Mouse (Mus musculus) myocyte (in vitro differentiated cells): ENCODE results near the gene Bid. TPM values are rescaled to one million over a fixed set of nuclear protein-coding genes. Genes with fewer than 3 reads are reported as not detected.
"Not testable (repeated sequence)": the region's sequence is repeated elsewhere in the genome, so short reads cannot be mapped to it uniquely, and the experiment has no call there.

Source experiments
- H3K27me3 ChIP-seq: one replicate; pipeline ENCODE4 v1.6.1; 2011; ENCODE audit not compliant: control insufficient read depth, insufficient read depth, insufficient read length
- H3K36me3 ChIP-seq: one replicate; pipeline ENCODE4 v1.6.1; 2011; ENCODE audit not compliant: control insufficient read depth, insufficient read depth
- H3K4me2 ChIP-seq: one replicate; pipeline ENCODE4 v1.6.1; 2011; ENCODE audit warnings: low read depth, control low read depth
- H3K4me3 ChIP-seq: one replicate; pipeline ENCODE4 v1.5.1; 2011; ENCODE audit warnings: mild to moderate bottlenecking, control low read depth, moderate library complexity
- H3K79me2 ChIP-seq: one replicate; pipeline ENCODE4 v1.6.1; 2011; ENCODE audit not compliant: control insufficient read depth, insufficient read depth
- H3ac ChIP-seq: one replicate; pipeline ENCODE4 v1.6.1; 2011; ENCODE audit not compliant: control insufficient read depth, insufficient read length
- CEBPB ChIP-seq: IDR thresholded peaks from 2 replicates; pipeline ENCODE4 v1.6.1; 2011; ENCODE audit warnings: mild to moderate bottlenecking, moderate library complexity; ENCODE audit not compliant: poor library complexity, insufficient read depth, severe bottlenecking
- E2F4 ChIP-seq: IDR thresholded peaks from one replicate; pipeline ENCODE4 v1.6.1; 2011; ENCODE audit warnings: mild to moderate bottlenecking, control low read depth, moderate library complexity; ENCODE audit not compliant: insufficient read depth
- MAX ChIP-seq: IDR thresholded peaks from one replicate; pipeline ENCODE4 v1.6.1; 2011; ENCODE audit warnings: low read depth, mild to moderate bottlenecking, control low read depth
- MYOD1 ChIP-seq, 3 experiments: IDR thresholded peaks; one replicate each; pipeline ENCODE4 v1.6.1; 2011; ENCODE audit warnings: control low read depth in 2 of 3, low read depth in 2 of 3, mild to moderate bottlenecking in 2 of 3, moderate library complexity in 1 of 3; ENCODE audit not compliant: insufficient read length in 2 of 3, control insufficient read depth in 1 of 3
- MYOG ChIP-seq, 3 experiments: IDR thresholded peaks; one replicate each; pipeline ENCODE4 v1.6.1; 2011; ENCODE audit warnings: control low read depth in 2 of 3, low read depth in 2 of 3, mild to moderate bottlenecking in 2 of 3; ENCODE audit not compliant: insufficient read length in 2 of 3, control insufficient read depth in 1 of 3, insufficient read depth in 1 of 3
- POLR2A ChIP-seq: IDR thresholded peaks from one replicate; pipeline ENCODE4 v1.6.1; 2011; ENCODE audit warnings: low read depth, mild to moderate bottlenecking, control low read depth, moderate library complexity; ENCODE audit not compliant: insufficient read length
- POLR2AphosphoS2 ChIP-seq: IDR thresholded peaks from one replicate; pipeline ENCODE4 v1.6.1; 2011; ENCODE audit warnings: low read depth, control low read depth; ENCODE audit not compliant: insufficient read length
- REST ChIP-seq: IDR thresholded peaks from one replicate; pipeline ENCODE4 v1.6.1; 2011; ENCODE audit warnings: mild to moderate bottlenecking, control low read depth, moderate library complexity; ENCODE audit not compliant: insufficient read depth, insufficient read length
- SRF ChIP-seq: IDR thresholded peaks from one replicate; pipeline ENCODE4 v1.6.1; 2011; ENCODE audit warnings: low read depth; ENCODE audit not compliant: control insufficient read depth, insufficient read length
- TCF12 ChIP-seq: IDR thresholded peaks from one replicate; pipeline ENCODE4 v1.6.1; 2011; ENCODE audit warnings: mild to moderate bottlenecking, control low read depth; ENCODE audit not compliant: poor library complexity, insufficient read depth, severe bottlenecking
- TCF3 ChIP-seq: IDR thresholded peaks from one replicate; pipeline ENCODE4 v1.6.1; 2011; ENCODE audit warnings: low read depth, control low read depth; ENCODE audit not compliant: insufficient read length
- USF1 ChIP-seq: IDR thresholded peaks from one replicate; pipeline ENCODE4 v1.6.1; 2011; ENCODE audit warnings: low read depth, mild to moderate bottlenecking, control low read depth, moderate library complexity
- polyA plus RNA-seq: library from polyadenylated mRNA; unstranded; fragments of >200 nt; fragmentation: generic; extraction: Trizol; gene quantifications from one replicate; pipeline ENCODE4 v1.2.1, GENCODE M21; 2012; ENCODE audit warnings: missing spikeins

Gene Bid
- polyA plus RNA-seq, 1 experiment: 34.3 TPM

- no peaks in the 10 kb centered on the region for H3K27me3 ChIP-seq
- H3K4me3 ChIP-seq: no peak overlapping the region
- H3K79me2 ChIP-seq: peaks cover 66% of the 10 kb centered on the region
- no peak overlapping the region for H3ac ChIP-seq
- peaks cover 5% of the 10 kb centered on the region for H3K36me3 ChIP-seq
- TF ChIP-seq USF1 (no peak), E2F4 (no peak), POLR2A (no peak), MYOG (IDR thresholded peaks at IDR 0.05; ENCODE audit: control insufficient read depth in 1 of 3, insufficient read depth in 1 of 3, insufficient read length in 2 of 3, low read depth in 2 of 3) (no peak), REST (no peak)
- no peak overlapping the region for H3K4me2 ChIP-seq
Observed at GRCm38 (mm10) chr6:120911213-120912007, 5.2 kb downstream of the Bid start.

- H3ac ChIP-seq: no peak overlapping the region
- peaks cover 5% of the 10 kb centered on the region for H3K36me3 ChIP-seq
- no peak overlapping the region for H3K4me2 ChIP-seq
- no peak for TF ChIP-seq MYOG (IDR thresholded peaks at IDR 0.05; ENCODE audit: control insufficient read depth in 1 of 3, insufficient read depth in 1 of 3, insufficient read length in 2 of 3, low read depth in 2 of 3)
- no peak for TF ChIP-seq TCF3
- no peak for TF ChIP-seq POLR2AphosphoS2
- TF ChIP-seq USF1: no peak
- no peak for TF ChIP-seq MYOD1 (IDR thresholded peaks at IDR 0.05; ENCODE audit: control insufficient read depth in 1 of 3, insufficient read length in 2 of 3, low read depth in 2 of 3)
- TF ChIP-seq SRF: no peak
- no peak for TF ChIP-seq CEBPB
- no peak for TF ChIP-seq POLR2A
- TF ChIP-seq REST: no peak
- TF ChIP-seq MAX: no peak
- no peak for TF ChIP-seq TCF12
- no peak for TF ChIP-seq E2F4
- no peaks in the 10 kb centered on the region for H3K27me3 ChIP-seq
- H3K4me3 ChIP-seq: no peak overlapping the region
- H3K79me2 ChIP-seq: peaks cover 73% of the 10 kb centered on the region
Observed at GRCm38 (mm10) chr6:120909501-120909900, 7.2 kb downstream of the Bid start.

- H3K27me3 ChIP-seq, H3K4me3 ChIP-seq, H3K36me3 ChIP-seq, H3ac ChIP-seq: not testable (repeated sequence)
- Histone ChIP-seq H3K4me2 (peak overlapping the region; percentile 18), H3K79me2 (peaks cover 69% of the 10 kb centered on the region)
Observed at GRCm38 (mm10) chr6:120907876-120908597, 8.6 kb downstream of the Bid start.

- Histone ChIP-seq H3K36me3 (peaks cover 5% of the 10 kb centered on the region), H3ac (no peak overlapping the region), H3K79me2 (peaks cover 61% of the 10 kb centered on the region), H3K27me3 (no peaks in the 10 kb centered on the region), H3K4me2 (no peak overlapping the region), H3K4me3 (no peak overlapping the region)
- no peak for TF ChIP-seq CEBPB
- no peak for TF ChIP-seq TCF12
- no peak for TF ChIP-seq USF1
- TF ChIP-seq E2F4: no peak
- no peak for TF ChIP-seq POLR2AphosphoS2
- no peak for TF ChIP-seq SRF
- no peak for TF ChIP-seq POLR2A
- no peak for TF ChIP-seq MYOG (IDR thresholded peaks at IDR 0.05; ENCODE audit: control insufficient read depth in 1 of 3, insufficient read depth in 1 of 3, insufficient read length in 2 of 3, low read depth in 2 of 3)
- TF ChIP-seq REST: no peak
- TF ChIP-seq TCF3: no peak
- TF ChIP-seq MAX: no peak
- TF ChIP-seq MYOD1 (IDR thresholded peaks at IDR 0.05; ENCODE audit: control insufficient read depth in 1 of 3, insufficient read length in 2 of 3, low read depth in 2 of 3): no peak
Observed at GRCm38 (mm10) chr6:120906521-120906920, 10.1 kb downstream of the Bid start.

- Histone ChIP-seq H3K36me3 (peaks cover 5% of the 10 kb centered on the region), H3K27me3 (no peaks in the 10 kb centered on the region), H3K4me3 (no peak overlapping the region), H3ac (no peak overlapping the region), H3K4me2 (no peak overlapping the region), H3K79me2 (peaks cover 47% of the 10 kb centered on the region)
- TF ChIP-seq USF1: no peak
- TF ChIP-seq TCF3: no peak
- TF ChIP-seq POLR2AphosphoS2: no peak
- TF ChIP-seq E2F4: no peak
- TF ChIP-seq MYOG (IDR thresholded peaks at IDR 0.05; ENCODE audit: control insufficient read depth in 1 of 3, insufficient read depth in 1 of 3, insufficient read length in 2 of 3, low read depth in 2 of 3): no peak
- TF ChIP-seq TCF12: no peak
- TF ChIP-seq POLR2A: no peak
- TF ChIP-seq SRF: no peak
- TF ChIP-seq REST: no peak
- no peak for TF ChIP-seq MAX
- no peak for TF ChIP-seq MYOD1 (IDR thresholded peaks at IDR 0.05; ENCODE audit: control insufficient read depth in 1 of 3, insufficient read length in 2 of 3, low read depth in 2 of 3)
Observed at GRCm38 (mm10) chr6:120905111-120905510, 11.5 kb downstream of the Bid start.
